Mouse (Mus musculus) adipose tissue, adult 10 weeks (tissue): Measurements from ENCODE around the gene Hnrnpl. TPM values are rescaled to one million over a fixed set of nuclear protein-coding genes. Genes with fewer than 3 reads are reported as not detected.

Experiments used
- polyA plus RNA-seq: library from polyadenylated mRNA; stranded (reverse); fragments of 350-450 nt; fragmentation: Illumina TruSeq; extraction: RNeasy Lipid Tissue Mini Kit (QIAGEN cat#74804); gene quantifications from one replicate; pipeline ENCODE4 v1.2.3, GENCODE M21; 2014; ENCODE audit warnings: low read depth, low replicate concordance

The Hnrnpl gene
- polyA plus RNA-seq = 246 TPM

GRCm38 (mm10) chr7:28808221-28808941, at the start of gene Hnrnpl:
Gene Hnrnpl (plus strand): TSS chr7:28808541.

GRCm38 (mm10) chr7:28766173-28766879, 42.0 kb upstream of the Hnrnpl start, which contains the start of gene Sirt2:
Gene Sirt2 (plus strand): TSS chr7:28766735.

GRCm38 (mm10) chr7:28767462-28767965, 40.8 kb upstream of the Hnrnpl start, which contains the start of gene Nfkbib:
Gene Nfkbib (minus strand): TSS chr7:28767512.

GRCm38 (mm10) chr7:28788307-28789195, 19.8 kb upstream of the Hnrnpl start, which contains the start of gene Rinl:
Gene Rinl (plus strand): TSS chr7:28788969.

DNA sequence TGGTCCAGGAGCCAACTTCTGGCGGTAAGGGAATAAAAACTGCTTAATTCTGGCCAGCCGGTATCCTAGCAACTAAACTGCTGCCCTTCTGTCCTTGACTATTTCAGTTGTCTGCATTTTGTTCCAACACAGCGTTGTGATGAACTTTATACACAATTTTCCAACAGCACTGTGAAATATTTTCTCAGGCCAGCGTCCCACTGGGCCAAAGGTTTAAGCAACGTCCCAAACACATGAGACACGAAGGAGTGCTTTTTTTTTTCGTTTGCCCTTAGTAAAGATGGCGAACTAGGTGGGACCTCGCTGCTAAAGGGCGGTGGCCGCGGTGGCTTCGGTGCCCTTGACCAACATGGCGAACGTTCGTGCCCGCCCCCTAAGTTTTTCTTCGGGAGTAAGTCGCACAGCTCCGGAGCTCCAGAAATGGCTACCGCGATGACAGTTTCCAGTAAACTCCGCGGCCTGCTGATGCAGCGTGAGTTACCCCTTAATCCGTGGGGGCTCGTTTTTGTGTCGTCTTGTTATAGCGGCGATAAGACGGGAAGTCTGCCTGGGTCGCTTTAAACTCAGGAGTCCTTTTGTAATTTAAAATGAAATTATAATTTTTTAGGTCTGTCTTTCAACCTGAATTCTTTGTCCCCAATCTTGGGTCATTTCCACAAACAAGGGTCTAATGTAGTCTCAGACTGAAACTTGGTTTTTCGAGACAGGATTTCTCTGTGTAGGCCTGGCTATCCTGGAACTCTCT, 16.8 kb downstream of the Hnrnpl start, which contains the start of gene Ech1:
Gene Ech1, plus strand, starts transcription at position 277 of the 745 bp plus-strand sequence.

DNA sequence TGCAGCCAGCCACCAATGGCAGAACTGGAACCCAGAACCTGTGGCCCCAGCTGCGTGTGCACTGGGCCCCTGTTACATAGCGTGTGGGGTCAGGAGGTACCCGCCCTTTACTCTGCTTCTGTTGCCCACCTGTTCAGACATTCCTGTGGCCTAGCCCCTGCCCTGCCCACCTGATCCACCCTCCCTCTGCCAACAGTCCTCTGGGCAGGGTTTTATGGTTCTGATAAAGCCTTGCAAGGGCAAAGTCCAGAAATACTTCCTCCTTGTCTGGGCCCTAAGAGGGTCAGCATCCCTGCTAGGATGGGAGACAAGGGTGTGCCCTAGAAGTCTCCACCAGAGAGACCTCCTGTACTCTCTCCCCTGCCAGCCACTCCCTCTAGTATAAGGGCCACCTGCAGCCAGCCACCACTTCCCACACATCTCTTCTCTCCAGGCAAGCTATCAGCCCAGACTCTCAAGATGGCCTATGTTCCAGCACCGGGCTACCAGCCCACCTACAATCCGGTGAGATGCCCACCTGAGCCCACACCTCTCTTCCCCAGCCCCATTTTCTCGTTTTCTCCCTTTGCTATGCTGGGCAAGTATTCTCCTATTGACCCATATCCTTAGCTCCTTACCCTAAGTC, 25.5 kb downstream of the Hnrnpl start, which contains the start of gene Lgals4:
Gene Lgals4, plus strand, starts transcription at position 132 of the 625 bp plus-strand sequence.

GRCm38 (mm10) chr7:28863540-28863939, 55.2 kb downstream of the Hnrnpl start, which contains the start of gene Lgals7:
Gene Lgals7 (plus strand): TSS chr7:28863853.

Other genes with a start within 250 kb of the Hnrnpl start
- 40.2 TPM for gene Samd4b, start 210.4 kb upstream of the Hnrnpl start, polyA plus RNA-seq
- 27.4 TPM for gene Pak4, start 210.4 kb upstream of the Hnrnpl start, polyA plus RNA-seq
- gene Acp7, start 177.2 kb upstream of the Hnrnpl start, polyA plus RNA-seq = not detected
- 0.66 TPM for gene Fbxo27, start 115.7 kb upstream of the Hnrnpl start, polyA plus RNA-seq
- gene Fbxo17, start 91.7 kb upstream of the Hnrnpl start, polyA plus RNA-seq = 1.5 TPM
- 76.4 TPM for gene Mrps12, start 66.7 kb upstream of the Hnrnpl start, polyA plus RNA-seq
- gene Sars2, start 66.5 kb upstream of the Hnrnpl start, polyA plus RNA-seq = 6.2 TPM
- gene Ccer2, start 52.4 kb upstream of the Hnrnpl start, polyA plus RNA-seq = not detected
- gene Sirt2, start 41.8 kb upstream of the Hnrnpl start, polyA plus RNA-seq = 88.9 TPM
- gene Nfkbib, start 41.0 kb upstream of the Hnrnpl start, polyA plus RNA-seq = 36.6 TPM
- gene Rinl, start 19.6 kb upstream of the Hnrnpl start, polyA plus RNA-seq = 5.6 TPM
- 361 TPM for gene Ech1, start 16.7 kb downstream of the Hnrnpl start, polyA plus RNA-seq
- gene Lgals4, start 25.3 kb downstream of the Hnrnpl start, polyA plus RNA-seq = 39.3 TPM
- 11.5 TPM for gene Lgals7, start 55.3 kb downstream of the Hnrnpl start, polyA plus RNA-seq
- 0.51 TPM for gene Capn12, start 72.9 kb downstream of the Hnrnpl start, polyA plus RNA-seq
- gene Actn4, start 153.8 kb downstream of the Hnrnpl start, polyA plus RNA-seq = 202 TPM
- gene Eif3k, start 173.3 kb downstream of the Hnrnpl start, polyA plus RNA-seq = 266 TPM
- gene Map4k1, start 173.5 kb downstream of the Hnrnpl start, polyA plus RNA-seq = 4.1 TPM